Mouse (Mus musculus): ENCODE data around the gene Polk. TPM values are rescaled to one million over a fixed set of nuclear protein-coding genes. Genes with fewer than 3 reads are reported as not detected.

Gene Polk
- total and polyA plus RNA-seq, 2 experiments from 2014 or later, result 3.9 to 8.0 TPM

- WGBS, result under 1% methylated on average over 71 of the region's 73 CpGs
- H3K27me3 ChIP-seq (ENCODE audit: insufficient read depth, low read length), result no peaks in the 10 kb centered on the region
- TF ChIP-seq CTCF (IDR thresholded peaks at IDR 0.05; ENCODE audit: low read depth), result no peak; the same call in 1 of the 2 replicates
Measured at GRCm38 (mm10) chr13:96542901-96543891, 817 bp upstream of the Polk start.

GRCm38 (mm10) chr13:96541381-96541780 is 998 bp downstream of the Polk start:
- Histone ChIP-seq H3K9me3 (ENCODE audit: low read length) (no peaks in the 10 kb centered on the region), H3K9ac (no peak overlapping the region), H3K4me3 (ENCODE audit: low read depth, low read length) (peak overlapping the region; percentile 80), H3K4me2 (ENCODE audit: low read depth) (peak overlapping the region; percentile 81; the same call in 1 of the 2 replicates), H3K36me3 (ENCODE audit: insufficient read depth) (no peaks in the 10 kb centered on the region), H3K27ac (ENCODE audit: low read depth, low read length) (no peak overlapping the region), H3K4me1 (ENCODE audit: insufficient read depth) (no peaks in the 10 kb centered on the region), H3K27me3 (ENCODE audit: insufficient read depth, low read length) (no peaks in the 10 kb centered on the region)
- 52% methylated on average over 2 of the region's 2 CpGs for WGBS
- ATAC-seq, result no peak
- no peak for TF ChIP-seq CTCF (IDR thresholded peaks at IDR 0.05; ENCODE audit: low read depth)
- DNase-seq, result no peak

More at GRCm38 (mm10) chr13:96542901-96543891, 817 bp upstream of the Polk start:
- no peaks in the 10 kb centered on the region for H3K9me3 ChIP-seq (ENCODE audit: low read length)
- peak overlapping the region; percentile 80 for H3K4me3 ChIP-seq (ENCODE audit: low read depth, low read length)
- H3K4me1 ChIP-seq (ENCODE audit: insufficient read depth), result no peaks in the 10 kb centered on the region
- peak overlapping the region; percentile 98 for H3K9ac ChIP-seq
- peak overlapping the region; percentile 81 for H3K4me2 ChIP-seq (ENCODE audit: low read depth)
- peak overlapping the region; percentile 97 for H3K27ac ChIP-seq (ENCODE audit: low read depth, low read length)
- H3K36me3 ChIP-seq (ENCODE audit: insufficient read depth), result no peaks in the 10 kb centered on the region
- peak; percentile 8 for DNase-seq
- peak; percentile 53 for ATAC-seq

DNA sequence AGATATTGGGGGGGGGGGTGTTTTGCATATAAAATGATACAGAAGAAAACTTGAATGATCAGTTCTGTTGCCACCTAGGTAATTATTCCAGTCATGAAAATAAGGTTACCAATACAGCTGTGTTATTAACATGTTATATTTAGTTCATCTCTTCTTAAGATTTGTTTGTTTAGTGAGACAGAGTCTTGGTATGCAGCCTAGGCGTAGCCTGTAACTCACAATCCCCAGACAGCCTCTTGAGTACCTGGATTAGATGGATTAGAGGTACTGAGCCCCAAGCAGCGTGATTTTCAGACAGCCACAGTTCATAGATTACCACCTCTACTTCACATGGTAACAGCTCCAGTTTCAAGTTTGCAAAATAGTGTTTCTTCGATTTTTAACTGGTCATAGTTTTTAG is 4.3 kb downstream of the Polk start:
- TF ChIP-seq CTCF (IDR thresholded peaks at IDR 0.05; ENCODE audit: low read depth), result no peak
- Histone ChIP-seq H3K4me1 (ENCODE audit: insufficient read depth) (no peaks in the 10 kb centered on the region), H3K9ac (no peak overlapping the region), H3K27ac (ENCODE audit: low read depth, low read length) (no peak overlapping the region), H3K9me3 (ENCODE audit: low read length) (no peaks in the 10 kb centered on the region), H3K27me3 (ENCODE audit: insufficient read depth, low read length) (no peaks in the 10 kb centered on the region), H3K4me2 (ENCODE audit: low read depth) (no peak overlapping the region), H3K4me3 (ENCODE audit: low read depth, low read length) (no peak overlapping the region), H3K36me3 (ENCODE audit: insufficient read depth) (no peaks in the 10 kb centered on the region)
- WGBS, result 81% methylated on average over 3 of the region's 3 CpGs
- DNase-seq (no peak), ATAC-seq (no peak)

GRCm38 (mm10) chr13:96536821-96537572 is 5.4 kb downstream of the Polk start:
- Histone ChIP-seq H3K4me3 (ENCODE audit: low read depth, low read length) (no peak overlapping the region), H3K36me3 (ENCODE audit: insufficient read depth) (no peaks in the 10 kb centered on the region), H3K4me2 (ENCODE audit: low read depth) (no peak overlapping the region), H3K9me3 (ENCODE audit: low read length) (no peaks in the 10 kb centered on the region), H3K4me1 (ENCODE audit: insufficient read depth) (no peaks in the 10 kb centered on the region), H3K9ac (no peak overlapping the region), H3K27ac (ENCODE audit: low read depth, low read length) (no peak overlapping the region), H3K27me3 (ENCODE audit: insufficient read depth, low read length) (no peaks in the 10 kb centered on the region)
- TF ChIP-seq CTCF (IDR thresholded peaks at IDR 0.05; ENCODE audit: low read depth), result no peak
- 79% methylated on average over 5 of the region's 5 CpGs for WGBS
- ATAC-seq (no peak), DNase-seq (no peak)

DNA sequence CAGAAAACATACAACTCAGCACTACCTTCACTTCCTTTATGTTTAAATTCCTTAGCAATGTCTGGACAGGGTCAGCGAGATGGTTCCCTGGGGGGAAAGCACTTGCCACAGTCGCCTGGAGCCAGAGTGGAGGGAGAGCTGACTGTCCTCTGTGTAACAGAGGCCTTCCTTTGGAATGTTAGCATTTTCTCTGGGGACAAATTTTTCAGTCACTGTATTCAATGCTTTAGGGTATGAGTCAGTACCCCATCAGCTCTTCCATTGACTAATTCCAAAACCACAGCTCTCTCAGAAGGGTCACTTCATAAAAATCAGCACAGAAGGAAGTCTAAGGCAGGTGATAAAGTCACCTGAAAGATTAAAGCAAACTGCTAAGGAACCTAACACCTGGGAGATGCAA is 8.6 kb downstream of the Polk start:
- WGBS, result 82% methylated on average over 2 of the region's 2 CpGs

GRCm38 (mm10) chr13:96532176-96532575 is 10.2 kb downstream of the Polk start:
- H3K27ac ChIP-seq (ENCODE audit: low read depth, low read length), result no peak overlapping the region
- no peak for TF ChIP-seq CTCF (IDR thresholded peaks at IDR 0.05; ENCODE audit: low read depth)
- H3K4me1 ChIP-seq (ENCODE audit: insufficient read depth), result no peaks in the 10 kb centered on the region
- H3K9ac ChIP-seq, result no peak overlapping the region
- no peaks in the 10 kb centered on the region for H3K27me3 ChIP-seq (ENCODE audit: insufficient read depth, low read length)
- H3K4me3 ChIP-seq (ENCODE audit: low read depth, low read length), result no peak overlapping the region
- no peaks in the 10 kb centered on the region for H3K9me3 ChIP-seq (ENCODE audit: low read length)
- H3K4me2 ChIP-seq (ENCODE audit: low read depth), result no peak overlapping the region
- no peak for DNase-seq
- no peaks in the 10 kb centered on the region for H3K36me3 ChIP-seq (ENCODE audit: insufficient read depth)
- no peak for ATAC-seq
- 81% methylated on average over 6 of the region's 6 CpGs for WGBS

More for the DNA sequence above, 8.6 kb downstream of the Polk start:
- no peak for DNase-seq
- no peak for ATAC-seq
- H3K4me1 ChIP-seq (ENCODE audit: insufficient read depth), result no peaks in the 10 kb centered on the region
- H3K27ac ChIP-seq (ENCODE audit: low read depth, low read length), result no peak overlapping the region
- no peaks in the 10 kb centered on the region for H3K36me3 ChIP-seq (ENCODE audit: insufficient read depth)
- H3K4me2 ChIP-seq (ENCODE audit: low read depth), result no peak overlapping the region
- no peak overlapping the region for H3K9ac ChIP-seq
- TF ChIP-seq CTCF (IDR thresholded peaks at IDR 0.05; ENCODE audit: low read depth), result no peak
- no peaks in the 10 kb centered on the region for H3K27me3 ChIP-seq (ENCODE audit: insufficient read depth, low read length)
- no peaks in the 10 kb centered on the region for H3K9me3 ChIP-seq (ENCODE audit: low read length)
- H3K4me3 ChIP-seq (ENCODE audit: low read depth, low read length), result no peak overlapping the region

All from forebrain, postnatal 0 days (tissue).